Mouse (Mus musculus) small intestine, adult 2 months (tissue): ENCODE measurements at regions not wholly inside any gene's neighbourhood (a gene's known extent, or its start where the extent isn't known, plus 50 kb on each side); places are given as distances from the start of the nearest gene placed in this dataset.

Experiments used
- H3K27ac ChIP-seq: fragments of 200-500 bp; 2 replicates; pipeline ENCODE4 v1.5.1; 2012; ENCODE audit warnings: low read depth, low read length, control low read depth, inconsistent platforms; ENCODE audit not compliant: insufficient read depth
- H3K27me3 ChIP-seq: fragments of 200-500 bp; 2 replicates; pipeline ENCODE4 v1.6.1; 2012; ENCODE audit warnings: mild to moderate bottlenecking, moderate library complexity, low read length, inconsistent platforms; ENCODE audit not compliant: control insufficient read depth, insufficient read depth
- H3K36me3 ChIP-seq: fragments of 200-500 bp; 2 replicates; pipeline ENCODE4 v1.6.1; 2012; ENCODE audit warnings: mild to moderate bottlenecking, low read length, control low read depth, inconsistent platforms; ENCODE audit not compliant: control insufficient read depth, insufficient read depth
- H3K4me1 ChIP-seq: fragments of 200-500 bp; 2 replicates; pipeline ENCODE4 v1.6.1; 2012; ENCODE audit warnings: low read length, inconsistent platforms, mixed read lengths; ENCODE audit not compliant: control insufficient read depth, insufficient read depth, insufficient read length
- H3K4me3 ChIP-seq: fragments of 200-500 bp; 2 replicates; pipeline ENCODE4 v1.5.1; 2012; ENCODE audit warnings: low read depth, mild to moderate bottlenecking, control low read depth, inconsistent platforms, low read length, moderate library complexity
- CTCF ChIP-seq: fragments of 200-500 bp; IDR thresholded peaks from 2 replicates; pipeline ENCODE4 v1.5.1; 2012; ENCODE audit warnings: low read depth, mild to moderate bottlenecking, control low read depth, inconsistent platforms, low read length, moderate library complexity, mixed read lengths; ENCODE audit not compliant: insufficient replicate concordance, insufficient read length; ENCODE audit errors: extremely low read depth
- POLR2A ChIP-seq: fragments of 200-500 bp; IDR thresholded peaks from 2 replicates; pipeline ENCODE4 v1.6.1; 2012; ENCODE audit warnings: low read depth, mild to moderate bottlenecking, control low read depth, inconsistent platforms, low read length, moderate library complexity
- WGBS: fragments of 180-500 bp; shearing (Covaris S2); methylation state at CpG from one replicate; pipeline ENCODE4 v1.1.7; 2018; 5-methylcytosine and 5-hydroxymethylcytosine counted together

GRCm38 (mm10) chr8:44786740-44787139, 148.5 kb upstream of the Fat1 start:
- Histone ChIP-seq H3K36me3 (no peaks in the 10 kb centered on the region), H3K4me3 (no peak overlapping the region), H3K27ac (no peak overlapping the region), H3K27me3 (no peaks in the 10 kb centered on the region), H3K4me1 (peaks cover 6% of the 10 kb centered on the region; the same call in 1 of the 2 replicates)
- 37% methylated on average over 5 of the region's 5 CpGs for WGBS
- no peak for TF ChIP-seq POLR2A
- no peak for TF ChIP-seq CTCF

GRCm38 (mm10) chr8:44788290-44788689, 147.0 kb upstream of the Fat1 start:
- H3K27ac ChIP-seq, result peak overlapping the region; percentile 67
- no peaks in the 10 kb centered on the region for H3K36me3 ChIP-seq
- H3K4me1 ChIP-seq, result peaks cover 10% of the 10 kb centered on the region; the same call in 1 of the 2 replicates
- WGBS, result 92% methylated on average over 3 of the region's 3 CpGs
- no peaks in the 10 kb centered on the region for H3K27me3 ChIP-seq
- H3K4me3 ChIP-seq, result no peak overlapping the region
- TF ChIP-seq POLR2A (no peak), CTCF (no peak)

GRCm38 (mm10) chr8:44799513-44799912, 135.7 kb upstream of the Fat1 start:
- H3K4me3 ChIP-seq, result no peak overlapping the region
- H3K27me3 ChIP-seq, result no peaks in the 10 kb centered on the region
- H3K36me3 ChIP-seq, result no peaks in the 10 kb centered on the region
- H3K27ac ChIP-seq, result no peak overlapping the region
- peaks cover 10% of the 10 kb centered on the region; the same call in 1 of the 2 replicates for H3K4me1 ChIP-seq
- WGBS, result 76% methylated on average over 3 of the region's 3 CpGs
- TF ChIP-seq POLR2A, result no peak
- TF ChIP-seq CTCF, result no peak

GRCm38 (mm10) chr8:44800827-44801273, 134.4 kb upstream of the Fat1 start:
- Histone ChIP-seq H3K4me1 (peaks cover 10% of the 10 kb centered on the region; the same call in 1 of the 2 replicates), H3K36me3 (no peaks in the 10 kb centered on the region), H3K27ac (peak overlapping the region; percentile 97), H3K4me3 (peak overlapping the region; percentile 23; the same call in 1 of the 2 replicates), H3K27me3 (no peaks in the 10 kb centered on the region)
- 5% methylated on average over 6 of the region's 6 CpGs for WGBS
- TF ChIP-seq POLR2A (peak; percentile 57; the same call in 1 of the 2 replicates), CTCF (no peak)

- no peak overlapping the region for H3K4me3 ChIP-seq
- H3K36me3 ChIP-seq, result no peaks in the 10 kb centered on the region
- peak overlapping the region; percentile 97 for H3K27ac ChIP-seq
- no peaks in the 10 kb centered on the region for H3K27me3 ChIP-seq
- TF ChIP-seq CTCF (no peak), POLR2A (no peak)
- 22% methylated on average over 6 of the region's 6 CpGs for WGBS
- peaks cover 10% of the 10 kb centered on the region; the same call in 1 of the 2 replicates for H3K4me1 ChIP-seq
Measured at GRCm38 (mm10) chr8:44801604-44802206, 133.5 kb upstream of the Fat1 start.

GRCm38 (mm10) chr8:44802331-44802730, 132.9 kb upstream of the Fat1 start:
- Histone ChIP-seq H3K4me3 (no peak overlapping the region), H3K27me3 (no peaks in the 10 kb centered on the region), H3K27ac (peak overlapping the region; percentile 97), H3K36me3 (no peaks in the 10 kb centered on the region), H3K4me1 (peaks cover 10% of the 10 kb centered on the region; the same call in 1 of the 2 replicates)
- WGBS, result 38% methylated on average over 5 of the region's 5 CpGs
- no peak for TF ChIP-seq CTCF
- TF ChIP-seq POLR2A, result no peak

- Histone ChIP-seq H3K27ac (no peak overlapping the region), H3K4me1 (peaks cover 10% of the 10 kb centered on the region; the same call in 1 of the 2 replicates), H3K27me3 (no peaks in the 10 kb centered on the region), H3K36me3 (no peaks in the 10 kb centered on the region), H3K4me3 (no peak overlapping the region)
- 87% methylated on average over 14 of the region's 14 CpGs for WGBS
- TF ChIP-seq POLR2A, result no peak
- TF ChIP-seq CTCF, result no peak
Measured at GRCm38 (mm10) chr8:44804414-44805178, 130.7 kb upstream of the Fat1 start.
